Mouse (Mus musculus) skeletal muscle tissue, adult 2 months (tissue): ENCODE measurements around the gene Casq1.

ENCODE experiments used
- DNase-seq: peaks from one replicate; pipeline ENCODE4 v3.0.0-alpha.2; 2012; ENCODE audit warnings: low read depth, low spot score

The Casq1 gene

DNA sequence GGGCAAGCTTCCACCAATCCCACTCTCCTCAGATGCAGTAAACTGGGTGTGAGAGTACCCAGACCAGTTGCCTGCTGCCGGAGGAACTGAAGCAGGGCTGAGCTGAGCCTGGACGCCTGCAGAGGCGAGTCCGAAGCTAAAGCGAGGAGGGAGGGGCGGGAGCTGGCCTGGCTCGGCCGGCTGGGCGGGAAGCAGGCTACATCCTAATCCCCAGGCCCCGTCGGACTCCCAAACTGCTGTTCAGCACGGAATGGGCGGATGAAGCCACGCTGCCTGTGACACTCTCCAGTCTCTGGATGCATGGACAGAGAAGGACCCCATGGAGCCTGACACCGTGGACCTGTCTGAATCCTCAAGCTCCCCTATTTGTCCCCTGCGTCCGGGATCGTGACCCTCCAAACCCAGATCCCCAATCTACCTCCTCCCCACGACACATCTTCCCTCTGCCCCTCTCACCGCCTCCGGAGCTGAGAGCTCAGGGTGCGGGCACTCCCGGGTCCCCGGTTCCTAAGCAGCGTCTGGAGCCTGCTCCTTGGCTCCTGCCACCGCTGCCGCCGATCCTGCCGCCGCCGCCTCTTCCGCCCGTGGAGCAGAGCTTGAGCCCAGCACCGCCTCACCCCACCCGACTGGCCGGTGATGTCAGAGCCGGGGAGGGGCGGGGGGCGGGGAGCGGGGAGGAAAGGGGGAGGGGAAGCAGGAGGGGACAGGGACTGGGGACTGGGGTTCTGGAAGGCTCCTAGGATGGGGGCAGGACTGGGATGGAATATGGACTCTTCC, 13.3 kb downstream of the Casq1 start, which contains the start of gene Pea15a:
Pea15a (minus strand) TSS at position 664 of the 777 bp plus-strand sequence.
- peak; percentile 69 for DNase-seq

DNA sequence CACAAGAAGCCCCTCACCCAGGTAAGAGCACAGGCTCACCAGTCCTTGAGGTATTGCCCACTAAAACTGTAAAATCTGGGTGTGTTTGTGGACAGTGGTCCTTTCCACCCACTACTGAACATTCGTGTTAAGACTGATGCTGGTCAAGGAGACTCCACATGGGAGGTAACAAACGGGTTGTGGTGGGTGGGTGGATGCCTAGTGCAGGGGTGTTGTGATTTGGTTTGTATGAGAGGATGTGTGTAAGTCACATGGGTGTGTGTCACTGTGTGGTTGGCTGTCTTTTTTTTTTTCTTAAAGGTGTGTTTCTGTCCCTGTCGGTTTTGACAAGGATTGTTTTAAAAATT, 14.0 kb downstream of the Casq1 start:
- no peak for DNase-seq

DNA sequence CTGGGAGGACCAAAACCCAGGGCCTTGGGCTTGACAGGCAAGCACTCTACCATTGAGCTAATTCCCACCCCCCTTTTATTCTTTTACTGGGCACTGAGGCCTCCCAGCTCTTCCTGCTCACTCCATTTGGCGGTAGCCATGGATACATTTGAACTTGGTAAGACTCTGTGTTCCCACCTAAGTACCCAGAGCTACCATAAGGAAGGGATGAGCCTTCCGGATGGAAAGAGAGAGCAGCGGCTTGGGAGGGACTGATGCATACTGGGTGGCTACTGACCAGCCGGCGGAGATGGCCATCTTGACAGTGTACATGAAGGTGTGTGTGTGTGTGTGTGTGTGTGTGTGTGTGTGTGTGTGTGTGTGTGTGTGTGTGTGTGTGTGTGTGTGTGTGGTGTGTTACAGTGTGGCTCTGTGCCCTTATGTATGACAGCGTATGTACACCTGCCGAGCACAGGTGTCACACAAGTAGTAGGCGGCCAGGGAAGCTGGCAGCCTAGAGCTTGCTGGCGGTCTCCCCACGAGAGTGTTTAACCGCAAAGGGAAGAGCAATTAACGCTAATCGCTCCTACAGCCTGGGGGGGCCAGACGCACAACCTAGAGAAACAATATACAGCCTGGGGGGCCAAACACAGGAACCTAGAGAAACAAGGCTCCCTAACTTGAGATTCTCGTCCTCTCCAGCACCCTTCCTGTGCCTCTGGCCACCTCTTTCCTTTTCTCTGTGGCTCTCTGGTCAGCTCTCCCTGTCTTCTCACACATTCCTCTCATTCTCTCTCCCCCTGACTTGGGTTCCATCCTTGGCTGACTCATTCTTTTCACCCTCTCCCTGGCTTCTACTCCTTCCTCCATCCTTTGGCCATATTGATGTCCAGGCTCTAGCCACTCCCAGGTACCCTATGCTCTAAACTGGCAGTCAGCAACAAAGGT, 14.6 kb downstream of the Casq1 start:
- DNase-seq, result no peak

DNA sequence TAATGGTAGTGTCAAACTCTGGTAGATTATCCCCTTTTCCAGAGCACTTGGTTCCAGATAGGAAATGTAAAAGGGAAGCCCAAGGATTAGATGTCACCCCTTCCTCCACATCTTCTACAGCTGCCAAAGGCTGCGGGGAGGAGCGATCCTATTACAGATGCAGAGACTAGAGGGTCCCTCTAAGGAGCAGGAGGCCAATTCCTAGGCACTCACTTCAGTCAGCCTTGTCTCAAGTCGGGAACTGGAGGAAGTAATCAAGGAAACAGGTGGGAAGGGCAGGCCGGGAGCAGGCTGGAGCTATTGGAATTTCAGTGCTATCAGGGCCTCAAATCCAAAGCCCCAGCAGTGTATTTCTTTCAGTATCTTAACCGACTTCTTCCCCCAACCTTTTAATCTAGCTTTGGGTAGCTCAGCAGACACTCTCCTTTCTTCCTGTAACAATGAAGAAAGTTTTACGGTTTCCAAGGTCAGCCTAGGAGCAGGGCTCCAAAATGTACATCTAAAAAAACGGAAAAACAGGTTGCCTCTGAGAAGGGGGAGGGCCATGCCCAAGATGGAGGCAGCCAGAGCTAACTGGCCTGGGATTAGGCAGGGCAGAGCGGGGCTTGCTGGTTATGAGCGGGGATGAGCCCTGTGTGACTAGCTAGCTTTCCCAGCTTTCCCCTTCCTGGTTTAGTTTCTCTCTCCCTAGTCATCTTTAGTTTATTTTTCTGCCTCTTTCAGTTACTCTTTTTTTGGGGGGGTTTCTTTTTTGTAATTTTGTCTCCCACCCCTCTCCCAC, 15.4 kb downstream of the Casq1 start:
- no peak for DNase-seq

DNA sequence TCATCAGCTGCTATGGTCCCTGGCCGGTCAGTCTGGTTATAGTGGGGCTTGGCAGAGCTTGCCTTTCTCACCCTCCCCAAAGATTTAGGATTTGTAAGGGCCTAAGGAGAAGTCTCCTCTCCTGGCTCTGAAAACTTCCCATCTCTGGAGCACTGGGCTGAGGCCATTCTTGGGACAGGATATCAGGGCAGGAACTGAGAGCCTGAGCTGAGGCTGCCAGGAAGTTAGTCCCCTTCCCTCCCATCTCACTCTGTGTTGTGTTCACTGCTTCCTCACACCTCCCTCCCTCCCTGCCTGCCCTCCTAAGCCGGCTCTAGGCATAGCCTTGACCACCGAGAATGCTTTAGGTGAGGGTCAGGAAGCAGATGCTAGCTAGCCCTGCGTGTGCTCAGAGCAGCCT, 16.1 kb downstream of the Casq1 start:
- DNase-seq, result no peak

DNA sequence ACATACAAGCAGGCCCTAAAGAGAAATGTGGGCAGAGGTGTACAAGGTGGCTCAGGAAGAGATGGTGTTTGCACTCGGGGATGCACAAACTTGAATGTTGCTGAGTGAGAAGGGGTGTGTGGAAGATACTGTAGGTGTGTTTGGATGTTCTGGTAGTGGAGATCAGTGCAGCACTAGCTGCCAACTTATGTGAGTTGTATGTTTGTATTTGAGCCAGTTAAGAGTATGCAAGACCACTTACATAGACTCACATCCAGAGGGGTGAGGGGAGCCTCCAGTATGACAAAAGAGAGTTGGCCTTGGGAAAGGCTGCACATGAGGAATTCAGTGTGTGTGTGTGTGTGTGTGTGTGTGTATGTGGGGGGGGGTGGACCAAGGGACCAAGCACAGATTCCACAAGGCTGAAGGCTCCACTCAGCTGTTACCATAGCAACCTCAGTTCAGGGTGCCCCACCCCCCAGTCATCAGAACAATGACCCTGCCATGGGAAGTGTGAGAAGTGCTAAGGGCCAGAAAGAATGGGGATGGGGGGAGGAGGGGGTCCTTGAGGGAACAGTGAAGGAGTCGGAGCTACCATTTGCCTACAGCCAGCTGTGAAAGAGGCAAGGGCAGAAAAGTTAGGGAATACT, 16.7 kb downstream of the Casq1 start:
- no peak for DNase-seq

DNA sequence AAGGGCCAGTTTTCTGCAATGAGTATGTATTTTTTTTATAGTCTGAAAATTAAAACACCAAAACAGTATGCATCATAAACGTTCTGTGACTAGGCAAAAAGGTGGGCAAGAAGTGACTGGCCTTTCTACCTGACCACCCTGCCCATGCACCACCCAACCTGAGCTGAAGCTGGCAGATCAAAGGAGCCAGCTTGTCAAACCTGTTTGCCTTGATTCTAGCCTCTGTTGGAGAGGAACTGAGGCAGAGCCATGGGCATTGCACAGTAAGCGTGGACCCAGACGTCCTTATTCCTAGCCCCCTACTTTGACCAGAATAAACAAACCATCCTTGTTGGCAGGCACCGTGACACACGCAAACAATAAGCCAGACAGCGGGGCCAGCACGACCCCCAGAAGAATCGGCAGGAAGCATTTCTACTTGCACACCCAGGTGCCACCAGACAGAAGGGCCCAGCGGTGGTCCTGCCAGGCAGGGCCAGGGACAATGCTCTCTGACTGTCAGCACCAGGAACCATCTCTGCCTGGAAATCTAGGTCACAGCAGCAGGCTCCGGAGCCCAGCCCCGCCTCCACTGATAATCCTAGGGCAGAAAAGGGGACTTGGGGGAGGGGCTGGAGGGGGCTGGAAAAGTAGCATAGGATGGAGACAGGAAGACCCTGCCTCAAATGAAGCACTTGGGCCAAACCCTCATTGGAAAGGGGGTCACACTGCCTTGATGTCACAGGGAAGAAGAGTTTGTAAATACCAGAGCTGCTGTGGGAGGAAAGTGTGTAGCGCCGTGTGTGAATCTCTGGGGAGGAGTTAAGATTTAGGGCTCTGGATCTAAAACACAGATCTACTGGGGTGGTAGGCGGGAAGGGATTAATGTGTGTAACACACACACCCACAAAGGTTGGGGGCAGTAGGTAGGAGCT, 17.4 kb downstream of the Casq1 start:
- DNase-seq, result no peak

DNA sequence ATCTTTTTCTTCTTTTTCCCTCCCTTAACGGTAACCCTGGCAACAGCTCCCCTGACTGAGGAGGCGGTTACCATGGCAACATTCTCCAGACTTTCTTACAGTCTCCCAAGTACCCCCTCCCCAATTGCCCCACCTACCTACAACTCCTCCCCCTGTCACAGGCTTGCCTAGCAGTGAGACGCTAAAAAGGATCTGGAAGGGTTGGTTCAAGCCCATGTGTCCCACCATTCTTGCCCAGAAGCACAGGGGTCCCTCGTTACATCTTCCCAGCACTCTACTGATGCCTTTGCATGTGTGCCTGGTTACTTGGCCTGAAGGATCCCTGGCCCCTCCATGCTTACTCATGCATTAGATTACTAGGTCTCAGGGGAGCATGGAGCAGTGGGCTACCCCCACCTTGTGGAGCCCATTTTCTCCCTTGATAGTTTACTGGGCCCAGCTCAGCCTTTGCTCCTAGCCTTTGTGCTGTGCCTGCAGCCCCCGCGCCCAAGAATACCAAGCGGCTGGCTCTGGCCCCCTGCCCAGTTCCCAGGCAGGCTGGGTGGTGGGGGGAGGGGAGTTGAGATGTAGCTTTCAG, 18.7 kb downstream of the Casq1 start:
- no peak for DNase-seq

DNA sequence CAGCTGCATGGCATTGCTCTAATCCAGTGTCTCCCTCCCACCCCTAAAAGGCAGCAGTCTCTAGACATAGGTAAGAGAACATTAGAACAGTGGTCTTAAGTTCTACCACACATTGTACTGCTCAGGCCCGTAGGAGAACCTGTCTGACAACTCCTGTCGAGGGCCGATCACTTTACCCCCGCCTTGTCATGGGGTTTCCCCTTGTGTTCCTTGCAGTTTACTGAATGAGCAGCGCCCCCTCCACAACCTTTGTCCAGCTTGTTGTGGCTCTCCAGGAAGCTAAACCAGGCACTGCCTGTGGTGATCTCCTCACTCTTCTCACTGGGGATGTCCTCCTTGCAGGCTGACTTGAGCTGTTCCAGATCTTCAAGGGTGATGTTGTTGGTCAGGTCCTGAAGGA, 19.5 kb downstream of the Casq1 start:
- no peak for DNase-seq

DNA sequence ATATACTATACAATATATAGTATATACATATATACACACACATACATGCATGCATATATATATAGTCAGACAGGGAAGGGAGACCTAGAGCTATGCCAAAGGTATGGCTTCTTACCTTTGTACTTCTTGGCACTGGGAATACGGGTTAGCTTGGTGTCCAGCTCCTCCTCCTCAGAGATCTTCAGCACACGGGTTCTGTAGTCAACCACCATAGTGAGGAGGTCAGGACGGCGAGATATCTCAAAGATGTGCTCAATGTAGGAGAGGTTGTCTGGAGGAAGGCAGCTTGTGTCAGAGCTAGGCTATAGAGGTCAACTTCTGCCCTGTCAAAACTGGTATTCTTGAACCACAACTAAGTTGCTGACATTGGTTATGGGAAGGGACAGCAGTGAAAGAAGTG, 20.7 kb downstream of the Casq1 start:
- DNase-seq, result no peak

DNA sequence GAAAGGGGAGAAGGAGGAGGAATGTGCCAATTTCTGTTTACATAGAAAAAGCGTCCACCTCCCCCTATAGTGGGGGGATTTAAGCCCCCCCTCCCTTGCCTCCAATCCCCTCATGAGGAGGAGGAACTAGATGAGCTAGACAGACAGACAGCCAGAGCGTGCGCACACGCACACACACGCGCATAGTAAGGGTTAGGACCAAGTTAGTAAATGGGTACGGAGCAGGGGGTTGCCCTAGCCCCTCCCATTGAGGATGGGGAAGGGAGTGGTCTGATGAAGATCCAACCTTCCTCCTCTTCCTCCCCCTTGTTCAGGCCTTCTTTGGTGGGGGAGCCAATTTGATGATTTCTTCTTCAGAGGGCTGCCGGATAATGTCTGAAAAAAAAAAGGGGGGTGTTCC, 21.4 kb downstream of the Casq1 start:
- DNase-seq, result no peak

DNA sequence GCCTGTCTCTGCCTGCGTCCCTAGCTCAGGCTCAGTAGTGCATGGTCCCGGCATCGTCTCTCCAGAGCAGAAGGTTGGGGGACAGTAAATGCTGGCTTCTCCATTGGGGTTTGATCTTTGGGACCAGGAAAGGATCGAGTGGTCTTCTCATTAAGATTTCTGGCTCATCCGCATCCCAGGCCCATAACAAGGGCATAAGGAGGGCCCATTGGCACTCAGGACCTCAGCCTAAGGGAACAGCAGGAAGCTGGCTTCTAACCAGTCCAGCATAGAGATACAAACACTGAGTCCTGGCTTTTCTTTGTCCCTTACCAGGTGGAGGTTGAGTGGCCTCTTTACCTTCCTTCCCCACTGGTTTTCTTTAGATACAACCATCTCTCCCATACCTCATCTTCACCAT, 21.8 kb downstream of the Casq1 start:
- no peak for DNase-seq

DNA sequence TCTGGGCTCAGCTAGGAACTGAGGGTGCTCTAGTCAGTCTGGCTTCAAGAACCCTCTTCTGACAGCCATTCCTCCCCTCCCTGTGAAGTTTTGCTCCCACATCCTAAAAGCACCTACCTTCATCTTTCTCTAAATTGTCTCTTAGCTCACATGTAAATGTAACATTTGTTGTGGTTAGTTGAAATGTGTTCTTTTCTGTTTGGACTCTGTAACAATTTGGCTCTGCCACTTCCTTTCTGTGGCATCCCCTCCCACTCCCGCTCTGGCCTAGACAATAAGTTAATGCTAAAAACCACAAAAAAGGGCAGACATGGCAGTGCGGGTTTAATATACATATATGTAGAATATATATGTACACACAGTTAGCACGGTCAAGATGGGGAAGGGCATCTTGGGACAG, 22.5 kb downstream of the Casq1 start:
- no peak for DNase-seq

DNA sequence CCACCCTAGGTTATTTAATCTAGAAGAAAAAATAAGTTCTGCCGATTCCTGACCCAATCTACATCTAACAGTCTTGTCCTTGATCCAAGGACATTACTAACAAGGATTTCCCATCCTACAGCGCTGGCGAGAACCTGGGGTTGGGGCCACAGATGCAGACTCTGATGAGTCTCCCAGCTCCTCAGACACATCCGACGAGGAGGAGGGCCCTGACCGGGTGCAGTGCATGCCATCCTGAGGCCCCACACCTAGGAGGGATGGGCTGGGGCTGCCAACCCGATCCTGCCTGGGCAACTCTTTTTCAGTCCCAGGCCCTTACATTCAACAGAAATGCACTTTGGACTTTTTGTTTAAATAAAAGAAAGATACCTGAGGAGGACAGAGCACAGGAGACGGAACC, 25.2 kb downstream of the Casq1 start:
- no peak for DNase-seq

DNA sequence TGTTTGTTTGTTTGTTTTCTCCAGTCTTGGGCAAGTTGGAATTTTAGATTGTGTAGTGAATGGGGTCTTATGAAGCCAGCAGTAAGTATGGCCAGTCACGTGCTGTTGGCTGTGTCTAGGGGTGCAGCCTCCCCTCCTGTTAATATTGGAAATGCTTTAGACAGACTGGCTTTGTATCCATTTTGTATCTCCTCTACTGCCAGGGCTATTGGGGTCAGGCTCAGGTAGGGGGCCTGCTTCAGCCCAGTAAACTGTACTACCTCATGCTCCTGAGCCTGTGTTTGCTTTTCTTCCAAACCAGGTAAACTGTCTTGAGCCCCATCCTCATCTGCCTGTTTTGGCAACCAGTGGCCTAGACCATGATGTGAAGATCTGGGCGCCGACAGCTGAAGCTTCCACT, 27.5 kb downstream of the Casq1 start:
- DNase-seq, result no peak

DNA sequence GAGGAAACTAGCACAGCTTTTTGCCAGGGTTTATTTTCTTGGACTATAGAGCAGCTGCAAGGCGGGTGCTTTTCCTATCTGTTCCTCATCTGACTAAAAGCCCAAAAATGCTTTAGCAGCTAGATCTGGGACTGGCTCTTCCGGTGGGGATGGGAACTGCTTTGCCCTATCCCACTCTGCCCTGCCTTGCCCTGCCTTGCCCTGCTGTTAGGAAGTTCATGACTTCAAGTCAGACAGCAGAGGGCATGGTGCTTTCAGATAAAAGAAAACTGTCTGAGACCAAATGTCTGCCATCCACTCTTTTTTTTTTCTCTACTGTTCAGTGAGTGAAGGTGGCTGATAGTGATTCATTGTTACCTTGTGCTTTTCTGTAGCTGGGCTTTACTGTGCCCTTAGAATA, 28.1 kb downstream of the Casq1 start:
- no peak for DNase-seq

DNA sequence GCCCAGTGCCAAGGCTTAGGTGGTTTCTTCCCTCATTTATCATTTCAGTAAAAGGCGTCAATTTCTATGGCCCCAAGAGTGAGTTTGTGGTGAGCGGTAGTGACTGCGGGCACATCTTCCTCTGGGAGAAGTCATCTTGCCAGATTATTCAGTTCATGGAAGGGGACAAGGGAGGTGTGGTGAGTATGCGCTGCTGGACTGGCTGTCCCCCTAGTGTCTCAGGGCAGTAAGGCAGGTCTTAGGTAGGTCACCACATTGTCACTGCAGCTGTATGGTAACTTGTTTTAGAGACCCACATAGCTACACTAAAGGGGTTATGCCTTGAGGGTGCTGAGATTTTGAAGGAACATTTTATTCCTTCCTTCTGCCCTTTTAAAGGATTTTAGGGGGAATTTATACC, 30.8 kb downstream of the Casq1 start:
- no peak for DNase-seq

DNA sequence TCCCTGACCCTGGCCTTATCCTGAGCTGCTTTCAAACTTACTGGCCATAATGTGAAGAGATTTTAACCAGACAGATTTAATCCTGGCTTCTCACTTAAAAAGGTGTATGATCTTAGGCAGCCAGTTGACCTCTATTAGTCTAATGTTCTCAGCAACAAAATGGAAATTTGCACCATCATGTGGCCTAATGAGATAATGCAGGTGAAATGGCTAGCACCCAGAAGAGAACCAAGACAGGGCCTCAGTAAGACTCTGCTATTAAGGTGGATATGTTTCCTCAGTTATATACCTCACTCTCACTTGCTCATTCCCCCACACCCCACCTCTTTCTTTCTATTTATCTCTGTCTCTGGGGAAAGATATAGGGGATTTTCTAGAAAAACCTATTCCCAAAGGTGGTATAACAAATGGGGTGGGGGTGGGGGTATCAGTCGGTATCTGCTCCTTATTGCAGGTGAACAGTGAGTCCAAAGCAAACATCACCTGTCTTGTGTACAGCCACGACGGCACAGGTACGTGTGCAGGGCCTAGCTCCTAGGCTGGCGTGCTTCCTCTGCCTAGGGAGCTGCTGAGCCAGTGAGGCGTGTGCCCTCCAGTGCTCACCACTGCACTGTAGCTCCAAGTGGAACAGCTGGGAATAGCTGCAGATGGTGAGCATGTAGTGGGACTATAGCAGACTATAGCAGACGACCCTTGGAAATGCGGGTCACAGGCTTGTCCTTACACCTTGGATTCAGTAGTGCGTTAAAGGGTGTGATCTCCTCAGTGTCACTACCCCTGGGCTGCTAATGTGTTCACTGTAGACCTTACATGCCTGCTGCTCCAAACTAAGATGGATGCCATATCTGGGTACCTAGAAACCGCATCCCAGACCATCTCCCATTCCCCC, 33.0 kb downstream of the Casq1 start:
- DNase-seq, result no peak

DNA sequence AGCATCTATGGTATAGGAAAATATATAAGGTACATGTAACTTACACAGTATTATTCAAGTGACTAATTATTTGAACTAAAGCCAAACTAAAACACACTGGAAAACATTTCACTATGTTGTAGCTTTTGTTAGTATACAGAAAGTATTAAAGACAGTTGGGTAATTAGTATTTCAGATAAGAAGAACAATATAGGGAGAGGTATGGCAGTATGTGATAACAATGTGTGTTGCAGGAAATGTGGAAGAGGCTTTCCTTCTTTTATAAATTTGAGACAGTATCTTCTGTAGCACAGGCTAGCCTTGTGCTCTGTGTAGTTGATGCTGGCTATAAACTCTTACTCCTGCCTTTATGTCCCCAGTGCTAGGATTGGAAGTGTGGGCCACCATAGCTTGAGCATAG, 35.8 kb downstream of the Casq1 start:
- DNase-seq, result no peak
